Mouse (Mus musculus): ENCODE measurements at regions not wholly inside any gene's neighbourhood (a gene's known extent, or its start where the extent isn't known, plus 50 kb on each side); places are given as distances from the start of the nearest gene placed in this dataset.

- 58% methylated on average over 2 of the region's 2 CpGs for WGBS
- Histone ChIP-seq H3K4me2 (no peak overlapping the region), H3K4me1 (no peaks in the 10 kb centered on the region), H3K9me3 (no peaks in the 10 kb centered on the region), H3K27ac (replicated peaks) (no peak overlapping the region), H3K4me3 (no peak overlapping the region), H3K36me3 (no peaks in the 10 kb centered on the region), H3K9ac (no peak overlapping the region), H3K27me3 (replicated peaks) (no peaks in the 10 kb centered on the region)
- ATAC-seq (ENCODE audit: extremely low read depth, insufficient number of reproducible peaks, low FRiP score, low TSS enrichment): no peak
Observed at GRCm38 (mm10) chr6:95936504-95936903, 176.4 kb upstream of the Fam19a1 start.

DNA sequence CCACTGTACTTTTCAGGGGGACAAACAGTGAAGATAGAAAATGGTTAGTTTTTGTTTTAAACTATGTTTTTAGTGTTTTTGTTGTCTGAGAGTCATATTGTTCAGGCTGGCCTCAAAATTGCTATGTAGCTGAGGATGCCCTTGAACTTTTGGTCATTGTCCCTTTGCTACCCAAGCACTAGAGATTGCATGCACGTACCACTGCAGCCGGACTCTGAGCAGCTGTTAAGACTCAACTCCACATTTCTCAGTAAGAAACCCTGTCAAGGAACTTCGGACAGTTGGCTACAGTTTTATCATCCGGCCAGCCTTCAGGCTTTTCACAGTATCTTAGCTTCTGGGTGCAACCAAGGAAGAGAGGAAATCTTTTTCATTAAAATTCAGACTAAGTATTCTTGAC lies 173.9 kb upstream of the Fam19a1 start:
- Histone ChIP-seq H3K4me1 (no peaks in the 10 kb centered on the region), H3K27me3 (replicated peaks) (no peaks in the 10 kb centered on the region), H3K4me2 (no peak overlapping the region), H3K9ac (no peak overlapping the region), H3K27ac (replicated peaks) (no peak overlapping the region), H3K4me3 (no peak overlapping the region), H3K36me3 (no peaks in the 10 kb centered on the region), H3K9me3 (no peaks in the 10 kb centered on the region)
- WGBS: 50% methylated on average over 4 of the region's 4 CpGs
- no peak for ATAC-seq (ENCODE audit: extremely low read depth, insufficient number of reproducible peaks, low FRiP score, low TSS enrichment)

DNA sequence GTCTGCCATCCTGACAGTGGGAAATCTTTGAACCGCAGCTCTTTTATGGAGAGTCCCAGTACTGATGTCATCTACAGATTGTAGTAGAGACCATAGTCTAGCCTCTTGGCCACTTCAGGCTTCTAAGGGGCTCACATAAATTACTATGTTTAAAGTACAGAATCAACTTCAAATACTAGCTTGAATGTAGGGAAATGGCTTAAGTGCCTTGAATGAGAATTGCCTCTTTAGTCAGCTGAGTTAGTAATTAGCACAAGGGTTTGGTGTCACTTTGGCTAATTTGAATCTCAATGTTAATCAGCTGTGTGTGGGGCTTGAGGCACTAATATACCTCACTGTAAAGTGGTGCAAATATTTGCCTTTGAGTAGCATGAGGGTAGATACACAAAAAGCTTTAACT lies 152.2 kb upstream of the Fam19a1 start:
- Histone ChIP-seq H3K9ac (no peak overlapping the region), H3K4me3 (no peak overlapping the region), H3K27me3 (replicated peaks) (no peaks in the 10 kb centered on the region), H3K4me2 (no peak overlapping the region), H3K27ac (replicated peaks) (no peak overlapping the region), H3K36me3 (no peaks in the 10 kb centered on the region), H3K9me3 (no peaks in the 10 kb centered on the region), H3K4me1 (no peaks in the 10 kb centered on the region)
- WGBS: 67% methylated on average over 1 of the region's 1 CpGs
- no peak for ATAC-seq (ENCODE audit: extremely low read depth, insufficient number of reproducible peaks, low FRiP score, low TSS enrichment)

DNA sequence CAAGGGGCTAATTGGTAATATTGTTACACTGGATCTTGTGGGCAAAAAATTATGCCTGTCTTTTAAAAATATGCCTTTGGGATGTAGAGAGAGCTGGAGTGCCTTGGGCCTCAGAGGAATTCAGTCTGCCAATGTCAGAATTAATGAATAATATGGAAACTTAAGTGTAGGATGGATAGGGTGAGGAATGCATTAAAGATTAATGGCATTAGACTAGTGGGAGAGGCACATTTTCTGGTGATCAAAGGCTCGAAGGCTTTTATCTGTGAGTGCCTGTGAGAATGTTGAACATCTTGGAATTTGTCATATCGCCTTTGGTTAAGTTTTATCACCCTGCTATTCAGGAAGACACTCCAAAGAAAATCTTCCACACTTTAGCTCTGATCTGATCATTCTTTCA lies 146.7 kb upstream of the Fam19a1 start:
- Histone ChIP-seq H3K27ac (replicated peaks) (no peak overlapping the region), H3K4me3 (no peak overlapping the region), H3K4me2 (no peak overlapping the region), H3K36me3 (no peaks in the 10 kb centered on the region), H3K9ac (no peak overlapping the region), H3K27me3 (replicated peaks) (no peaks in the 10 kb centered on the region), H3K4me1 (no peaks in the 10 kb centered on the region), H3K9me3 (no peaks in the 10 kb centered on the region)
- 18% methylated on average over 2 of the region's 2 CpGs for WGBS
- ATAC-seq (ENCODE audit: extremely low read depth, insufficient number of reproducible peaks, low FRiP score, low TSS enrichment): no peak

DNA sequence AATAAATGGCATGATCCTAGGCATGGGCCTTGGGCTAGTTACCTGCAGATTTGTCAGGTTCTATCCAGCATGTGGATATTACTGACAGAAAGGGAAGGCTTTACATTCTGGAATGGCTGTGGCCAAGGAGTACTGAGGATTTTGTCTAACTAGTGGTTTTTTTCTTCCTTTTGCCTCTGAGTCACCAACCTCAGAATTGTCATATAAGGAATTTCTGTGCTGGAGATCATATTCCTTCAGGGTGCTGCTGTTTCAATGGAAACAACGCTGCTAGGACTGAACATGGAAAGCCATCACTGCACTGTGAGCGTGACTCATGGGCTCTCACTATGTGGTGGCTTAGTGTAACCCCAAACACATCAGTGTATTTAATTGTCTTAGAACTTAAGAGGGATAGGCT lies 137.0 kb upstream of the Fam19a1 start:
- Histone ChIP-seq H3K4me3 (no peak overlapping the region), H3K4me2 (no peak overlapping the region), H3K36me3 (no peaks in the 10 kb centered on the region), H3K27ac (replicated peaks) (no peak overlapping the region), H3K9me3 (no peaks in the 10 kb centered on the region), H3K27me3 (replicated peaks) (no peaks in the 10 kb centered on the region), H3K4me1 (no peaks in the 10 kb centered on the region), H3K9ac (no peak overlapping the region)
- ATAC-seq (ENCODE audit: extremely low read depth, insufficient number of reproducible peaks, low FRiP score, low TSS enrichment): no peak
- 79% methylated on average over 2 of the region's 2 CpGs for WGBS

DNA sequence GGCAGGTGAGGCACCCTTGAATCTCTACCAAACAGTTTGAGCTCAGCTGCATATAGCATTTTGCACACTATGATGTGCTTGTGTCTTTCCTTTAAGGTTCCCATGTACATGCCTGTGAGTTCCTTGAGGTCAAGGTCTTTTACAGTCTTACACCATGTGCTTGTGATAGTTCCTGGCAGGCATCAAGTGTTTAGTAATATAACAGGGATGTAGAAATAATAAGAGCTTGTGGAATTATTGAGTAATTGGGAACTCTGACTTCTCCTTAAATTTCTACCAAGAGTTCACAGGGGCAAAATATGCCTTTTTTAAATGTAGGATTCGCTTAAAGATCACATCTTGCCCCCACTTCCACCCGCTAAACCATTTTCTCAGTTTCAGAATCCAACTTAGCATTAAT lies 115.9 kb upstream of the Fam19a1 start:
- WGBS: 61% methylated on average over 2 of the region's 2 CpGs
- H3K36me3 ChIP-seq: no peaks in the 10 kb centered on the region
- no peak for ATAC-seq (ENCODE audit: extremely low read depth, insufficient number of reproducible peaks, low FRiP score, low TSS enrichment)
- no peak overlapping the region for H3K4me3 ChIP-seq
- no peak overlapping the region for H3K27ac ChIP-seq (replicated peaks)
- no peak overlapping the region for H3K4me2 ChIP-seq
- H3K27me3 ChIP-seq (replicated peaks): no peaks in the 10 kb centered on the region
- no peak overlapping the region for H3K9ac ChIP-seq
- H3K9me3 ChIP-seq: no peaks in the 10 kb centered on the region
- H3K4me1 ChIP-seq: no peaks in the 10 kb centered on the region

- H3K27ac ChIP-seq (replicated peaks): no peak overlapping the region
- ATAC-seq (ENCODE audit: extremely low read depth, insufficient number of reproducible peaks, low FRiP score, low TSS enrichment): no peak
Observed at GRCm38 (mm10) chr6:95997741-95998140, 115.2 kb upstream of the Fam19a1 start.

DNA sequence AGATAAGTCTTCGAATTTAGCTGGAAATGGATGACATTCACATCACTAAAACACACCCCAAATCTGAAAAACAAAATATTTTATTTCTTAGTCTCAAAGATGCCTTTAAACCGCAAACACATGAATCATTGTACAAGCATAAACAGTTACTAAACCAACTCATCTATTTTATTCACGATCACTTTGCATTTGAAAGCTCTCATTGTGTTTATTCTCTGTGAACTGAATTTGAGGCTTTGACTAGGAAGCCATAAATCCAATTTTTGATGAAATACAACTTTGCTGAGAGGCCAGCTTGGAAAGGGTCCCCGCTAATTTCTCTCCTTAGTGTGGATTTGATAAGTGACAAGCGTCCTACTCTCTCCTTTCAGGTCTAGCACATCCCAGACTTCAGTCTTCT lies 113.5 kb upstream of the Fam19a1 start:
- Histone ChIP-seq H3K4me2 (no peak overlapping the region), H3K4me3 (no peak overlapping the region), H3K9me3 (no peaks in the 10 kb centered on the region), H3K4me1 (no peaks in the 10 kb centered on the region), H3K9ac (no peak overlapping the region), H3K27me3 (replicated peaks) (no peaks in the 10 kb centered on the region), H3K27ac (replicated peaks) (no peak overlapping the region), H3K36me3 (no peaks in the 10 kb centered on the region)
- no peak for ATAC-seq (ENCODE audit: extremely low read depth, insufficient number of reproducible peaks, low FRiP score, low TSS enrichment)
- 77% methylated on average over 5 of the region's 5 CpGs for WGBS

More at GRCm38 (mm10) chr6:95997741-95998140, 115.2 kb upstream of the Fam19a1 start:
- Histone ChIP-seq H3K36me3 (no peaks in the 10 kb centered on the region), H3K4me3 (no peak overlapping the region), H3K9me3 (no peaks in the 10 kb centered on the region), H3K9ac (no peak overlapping the region), H3K4me1 (no peaks in the 10 kb centered on the region), H3K4me2 (no peak overlapping the region), H3K27me3 (replicated peaks) (no peaks in the 10 kb centered on the region)
- WGBS: 57% methylated on average over 3 of the region's 3 CpGs

DNA sequence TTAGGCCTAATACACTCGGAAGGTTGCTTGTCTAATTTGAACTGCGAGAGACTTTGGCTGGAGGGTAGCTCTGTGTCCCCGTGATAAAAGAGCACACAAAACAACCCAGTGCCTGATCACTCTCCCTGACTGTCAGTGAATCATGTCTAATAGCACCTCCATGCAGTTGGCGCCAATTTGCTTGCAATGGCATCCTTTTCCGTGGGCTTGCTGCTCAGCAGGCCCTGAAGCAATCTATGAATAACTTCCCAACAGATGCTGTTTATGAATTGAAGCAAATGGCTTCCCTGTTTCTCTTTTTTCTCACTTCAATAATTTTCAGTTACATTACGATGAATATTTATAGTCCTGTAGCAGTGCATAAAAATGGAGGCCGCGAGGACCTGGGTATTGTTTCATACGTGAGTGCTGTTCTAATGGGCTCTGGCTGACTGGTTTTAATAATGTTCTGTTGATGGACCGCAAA lies 112.9 kb upstream of the Fam19a1 start:
- no peak overlapping the region for H3K27ac ChIP-seq (replicated peaks)
- 78% methylated on average over 10 of the region's 10 CpGs for WGBS
- no peaks in the 10 kb centered on the region for H3K9me3 ChIP-seq
- ATAC-seq (ENCODE audit: extremely low read depth, insufficient number of reproducible peaks, low FRiP score, low TSS enrichment): no peak
- no peak overlapping the region for H3K9ac ChIP-seq
- no peaks in the 10 kb centered on the region for H3K4me1 ChIP-seq
- no peak overlapping the region for H3K4me3 ChIP-seq
- H3K36me3 ChIP-seq: no peaks in the 10 kb centered on the region
- no peaks in the 10 kb centered on the region for H3K27me3 ChIP-seq (replicated peaks)
- H3K4me2 ChIP-seq: no peak overlapping the region

DNA sequence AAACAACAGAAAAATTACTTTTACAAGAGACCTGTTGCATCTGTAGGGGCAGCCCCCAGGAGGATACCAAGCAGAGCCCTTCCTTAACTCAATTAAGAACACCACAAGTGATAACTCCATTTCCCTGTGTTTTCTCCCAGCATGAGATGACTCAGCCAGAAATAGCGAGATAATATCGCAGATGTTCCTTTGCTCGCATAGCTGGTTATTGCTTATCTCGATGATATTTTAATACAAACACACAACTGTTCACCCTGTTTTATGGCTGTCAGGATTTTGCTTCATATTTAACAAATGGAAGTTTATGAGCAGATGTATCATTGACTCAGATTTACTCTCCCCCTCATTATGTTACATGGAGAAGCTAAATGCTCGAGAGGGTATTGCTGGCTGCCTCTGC lies 101.7 kb upstream of the Fam19a1 start:
- H3K36me3 ChIP-seq: no peaks in the 10 kb centered on the region
- no peak overlapping the region for H3K9ac ChIP-seq
- ATAC-seq (ENCODE audit: extremely low read depth, insufficient number of reproducible peaks, low FRiP score, low TSS enrichment): no peak
- no peak overlapping the region for H3K4me2 ChIP-seq
- WGBS: 72% methylated on average over 5 of the region's 5 CpGs
- H3K27me3 ChIP-seq (replicated peaks): no peaks in the 10 kb centered on the region
- no peak overlapping the region for H3K27ac ChIP-seq (replicated peaks)
- no peak overlapping the region for H3K4me3 ChIP-seq
- no peaks in the 10 kb centered on the region for H3K9me3 ChIP-seq
- H3K4me1 ChIP-seq: no peaks in the 10 kb centered on the region

DNA sequence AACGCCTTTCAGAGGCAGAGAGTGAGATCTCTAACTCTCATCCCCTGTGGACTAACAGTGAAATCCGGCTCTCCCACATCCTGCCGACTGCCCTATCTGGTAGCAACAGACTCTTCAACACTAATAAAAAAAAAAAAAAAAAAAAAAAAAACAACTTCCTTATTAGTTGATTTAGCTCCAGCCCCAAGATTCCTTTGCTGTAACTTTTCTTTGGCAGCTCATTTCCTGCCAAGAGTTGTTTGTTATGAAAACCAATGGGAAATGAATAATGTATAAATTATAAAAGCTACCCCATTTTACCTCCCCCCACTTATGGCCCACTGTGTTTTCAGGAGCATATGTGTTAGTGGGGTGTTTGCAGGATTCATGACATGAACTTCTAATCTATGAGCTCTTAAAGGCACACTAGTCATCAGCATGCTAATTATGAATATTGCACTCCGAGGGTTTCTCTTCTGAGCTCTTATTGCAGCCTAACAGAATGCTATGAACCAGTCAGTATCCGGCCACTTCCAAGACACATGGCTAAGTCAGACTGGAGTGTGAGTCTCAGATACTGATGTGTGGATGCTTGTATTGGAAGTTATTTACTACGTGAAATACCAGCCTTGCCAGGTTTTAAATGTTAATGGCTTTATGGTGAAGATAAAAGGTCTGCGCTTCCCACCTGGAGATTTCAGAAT lies 84.8 kb upstream of the Fam19a1 start:
- H3K9me3 ChIP-seq: peaks cover 4% of the 10 kb centered on the region; the same call in 1 of the 2 replicates
- H3K4me1 ChIP-seq: no peaks in the 10 kb centered on the region
- H3K27ac ChIP-seq (replicated peaks): no peak overlapping the region; the same call in 1 of the 2 replicates
- H3K9ac ChIP-seq: no peak overlapping the region
- no peak overlapping the region for H3K4me2 ChIP-seq
- 62% methylated on average over 7 of the region's 7 CpGs for WGBS
- ATAC-seq (ENCODE audit: extremely low read depth, insufficient number of reproducible peaks, low FRiP score, low TSS enrichment): no peak
- H3K4me3 ChIP-seq: no peak overlapping the region
- H3K36me3 ChIP-seq: no peaks in the 10 kb centered on the region
- no peaks in the 10 kb centered on the region for H3K27me3 ChIP-seq (replicated peaks)

DNA sequence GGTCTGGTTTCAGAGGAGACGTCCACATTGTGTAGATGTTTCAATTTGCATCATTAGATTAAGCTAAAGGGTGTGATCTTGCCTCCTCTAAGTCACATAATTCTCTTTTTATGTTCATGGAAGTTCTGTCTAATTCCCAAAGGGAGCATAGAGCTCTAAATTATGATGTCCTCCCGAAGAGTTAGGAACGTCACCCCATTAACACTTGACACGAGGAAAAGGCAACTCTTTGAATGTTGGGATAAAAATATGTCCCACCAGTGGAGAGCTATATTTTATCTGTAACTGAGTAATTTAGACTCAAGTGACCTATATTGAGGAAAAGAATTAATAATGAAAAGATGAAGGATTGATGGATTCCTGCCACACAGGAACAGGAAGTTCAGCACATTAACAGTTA lies 69.2 kb upstream of the Fam19a1 start:
- Histone ChIP-seq H3K27me3 (replicated peaks) (no peaks in the 10 kb centered on the region), H3K4me3 (no peak overlapping the region), H3K4me2 (no peak overlapping the region), H3K9me3 (no peaks in the 10 kb centered on the region), H3K9ac (no peak overlapping the region), H3K36me3 (no peaks in the 10 kb centered on the region), H3K27ac (replicated peaks) (no peak overlapping the region), H3K4me1 (no peaks in the 10 kb centered on the region)
- 59% methylated on average over 4 of the region's 4 CpGs for WGBS
- ATAC-seq (ENCODE audit: extremely low read depth, insufficient number of reproducible peaks, low FRiP score, low TSS enrichment): no peak

All from heart, embryonic 13.5 days (tissue).